Mouse (Mus musculus) brain, embryonic 14.5 days (tissue): ENCODE results near the gene Mdga1.

Experiments
- CTCF ChIP-seq: fragments of 200-500 bp; IDR thresholded peaks from 2 replicates; pipeline ENCODE4 v1.5.1; 2012; ENCODE audit warnings: inconsistent platforms, mild to moderate bottlenecking, moderate library complexity, borderline replicate concordance; ENCODE audit not compliant: insufficient read depth, insufficient read length; ENCODE audit errors: extremely low read depth
- POLR2A ChIP-seq: fragments of 200-500 bp; IDR thresholded peaks from 2 replicates; pipeline ENCODE4 v1.6.1; 2012; ENCODE audit warnings: mild to moderate bottlenecking, inconsistent platforms, borderline replicate concordance; ENCODE audit not compliant: poor library complexity, insufficient read depth, insufficient read length, severe bottlenecking; ENCODE audit errors: extremely low read depth

- TF ChIP-seq CTCF (no peak), POLR2A (no peak)
Measured at GRCm38 (mm10) chr17:29970037-29970555, at the start of gene Mdga1.
